Mouse (Mus musculus): ENCODE results near the gene Apol7e. TPM values are rescaled to one million over a fixed set of nuclear protein-coding genes. Genes with fewer than 3 reads are reported as not detected.
"Not testable (repeated sequence)": the region's sequence is repeated elsewhere in the genome, so short reads cannot be mapped to it uniquely, and the experiment has no call there.

The Apol7e gene
- polyA plus RNA-seq, 1 experiment from 2014 or later, result not detected

DNA sequence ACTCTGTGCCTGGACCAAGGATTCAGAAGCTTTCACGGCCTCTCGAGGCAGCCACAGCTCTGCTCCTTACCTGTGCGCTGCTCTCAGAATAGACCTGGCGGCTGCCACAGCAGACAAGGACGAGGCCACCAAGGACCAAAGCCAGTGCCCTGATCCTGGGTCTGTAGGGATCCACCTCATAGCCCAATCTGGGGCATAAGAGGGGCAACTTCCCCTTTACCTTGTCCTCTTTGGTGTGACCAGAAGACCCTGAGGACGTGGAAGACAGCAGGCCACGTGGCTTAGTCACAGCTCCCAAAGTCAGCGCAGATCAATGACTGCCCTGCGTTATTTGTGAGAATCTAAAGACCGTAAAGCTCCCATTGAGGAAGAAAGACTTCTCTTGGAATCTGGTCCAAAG is 34.2 kb downstream of the Apol7e start:
- H3K4me3 ChIP-seq (ENCODE audit: low read depth, low read length); H3K27me3 ChIP-seq (ENCODE audit: control insufficient read depth, insufficient read depth, low read length); ATAC-seq (ENCODE audit: low FRiP score); H3K9me3 ChIP-seq (ENCODE audit: control insufficient read depth, low read length); H3K27ac ChIP-seq (ENCODE audit: low read depth, low read length); H3K4me1 ChIP-seq (ENCODE audit: control insufficient read depth, insufficient read depth, low read length); H3K4me2 ChIP-seq; H3K36me3 ChIP-seq (ENCODE audit: control insufficient read depth, insufficient read depth, low read length); H3K9ac ChIP-seq (ENCODE audit: low read length): not testable (repeated sequence)
- peak; percentile 54 for DNase-seq (ENCODE audit: low spot score, missing footprints)
- WGBS, result 72% methylated on average over 10 of the region's 10 CpGs

DNA sequence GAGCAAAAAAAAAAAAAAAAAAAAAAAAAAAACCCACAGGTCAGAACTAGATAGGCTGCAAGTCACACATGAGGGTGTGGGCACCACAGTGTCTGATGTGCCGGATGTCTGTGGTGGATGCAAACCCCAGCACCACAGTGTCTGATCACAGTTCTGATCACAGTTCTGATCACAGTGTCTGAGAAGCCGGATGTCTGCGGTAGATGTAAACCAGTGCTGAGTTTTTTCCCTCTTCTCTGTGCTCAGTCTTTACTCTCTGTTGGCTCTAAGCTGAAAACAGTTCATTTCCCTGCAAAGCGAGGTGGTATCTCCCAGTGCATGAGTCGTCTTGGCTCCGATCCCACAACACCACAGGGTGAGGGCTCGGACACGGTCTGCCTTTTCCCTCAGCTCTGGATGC is 34.7 kb downstream of the Apol7e start:
- H3K27me3 ChIP-seq (ENCODE audit: control insufficient read depth, insufficient read depth, low read length); H3K27ac ChIP-seq (ENCODE audit: low read depth, low read length); H3K9me3 ChIP-seq (ENCODE audit: control insufficient read depth, low read length); H3K4me3 ChIP-seq (ENCODE audit: low read depth, low read length); H3K4me2 ChIP-seq; H3K4me1 ChIP-seq (ENCODE audit: control insufficient read depth, insufficient read depth, low read length); H3K36me3 ChIP-seq (ENCODE audit: control insufficient read depth, insufficient read depth, low read length); H3K9ac ChIP-seq (ENCODE audit: low read length); ATAC-seq (ENCODE audit: low FRiP score): not testable (repeated sequence)
- DNase-seq (ENCODE audit: low spot score, missing footprints), result peak; percentile 47
- 81% methylated on average over 8 of the region's 8 CpGs for WGBS

DNA sequence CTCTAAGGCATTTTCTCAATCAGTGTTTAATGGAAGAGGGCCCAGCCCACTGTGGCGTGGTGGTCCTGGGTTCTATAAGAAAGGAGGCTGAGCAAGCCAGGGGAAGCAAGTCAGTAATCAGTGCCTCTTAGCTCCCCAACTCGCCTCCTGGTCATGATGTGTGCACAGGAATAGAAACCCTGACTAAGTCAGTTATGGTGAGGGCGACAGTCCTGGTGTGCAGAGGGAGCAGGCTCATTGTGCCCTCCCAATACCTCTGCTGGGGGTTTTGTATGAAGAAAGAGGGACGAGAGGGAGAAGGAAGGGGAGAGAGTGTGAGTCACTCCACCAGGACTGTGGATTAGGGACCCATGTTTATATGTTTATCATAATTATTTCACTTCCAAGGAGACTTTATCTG is 35.2 kb downstream of the Apol7e start:
- not testable (repeated sequence) for H3K4me1 ChIP-seq (ENCODE audit: control insufficient read depth, insufficient read depth, low read length); ATAC-seq (ENCODE audit: low FRiP score); H3K9ac ChIP-seq (ENCODE audit: low read length); DNase-seq (ENCODE audit: low spot score, missing footprints); H3K36me3 ChIP-seq (ENCODE audit: control insufficient read depth, insufficient read depth, low read length); H3K27ac ChIP-seq (ENCODE audit: low read depth, low read length); H3K4me2 ChIP-seq; H3K4me3 ChIP-seq (ENCODE audit: low read depth, low read length); H3K27me3 ChIP-seq (ENCODE audit: control insufficient read depth, insufficient read depth, low read length); H3K9me3 ChIP-seq (ENCODE audit: control insufficient read depth, low read length)
- WGBS, result 61% methylated on average over 4 of the region's 4 CpGs

DNA sequence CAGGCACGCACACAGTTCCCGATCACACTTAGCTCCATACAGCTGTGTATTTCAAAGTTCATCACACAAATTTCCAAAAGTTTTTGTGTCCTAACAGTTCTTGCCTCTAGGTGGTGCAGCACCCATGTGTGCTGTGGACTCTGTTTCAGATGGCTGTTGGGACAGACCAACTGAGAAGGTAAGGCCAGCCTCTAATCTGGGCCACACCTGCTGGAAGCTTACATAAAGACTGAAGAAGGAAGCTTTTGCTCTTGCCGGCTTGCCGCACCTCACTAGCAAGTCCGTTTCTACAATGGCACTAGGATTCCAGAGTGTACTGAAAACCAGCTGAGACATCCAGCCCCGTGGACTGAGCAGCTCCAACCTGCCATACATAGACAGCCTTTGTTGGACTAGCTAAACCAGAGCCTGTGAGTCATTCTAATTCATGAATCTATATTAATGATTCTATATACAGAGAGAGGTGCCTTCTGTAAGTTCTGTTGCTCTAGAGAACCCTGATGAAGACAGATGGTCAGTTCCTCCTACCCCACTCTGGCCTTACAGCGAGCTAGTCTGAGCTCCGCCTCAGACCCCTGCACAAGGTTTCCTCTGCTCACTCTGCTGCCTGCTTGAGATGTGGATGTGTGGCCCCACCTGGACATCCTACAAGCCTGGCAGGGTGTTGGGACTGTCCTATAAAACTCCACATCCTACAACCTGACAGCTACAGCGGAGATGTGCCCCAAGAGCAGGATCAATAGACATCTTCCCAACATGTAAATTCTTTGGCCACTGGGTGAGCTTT is 42.0 kb downstream of the Apol7e start:
- no peaks in the 10 kb centered on the region for H3K27me3 ChIP-seq (ENCODE audit: control insufficient read depth, insufficient read depth, low read length)
- no peak for ATAC-seq (ENCODE audit: low FRiP score)
- DNase-seq (ENCODE audit: low spot score, missing footprints), result peak; percentile 44
- H3K9ac ChIP-seq (ENCODE audit: low read length), result no peak overlapping the region
- no peak overlapping the region for H3K27ac ChIP-seq (ENCODE audit: low read depth, low read length)
- no peak overlapping the region for H3K4me3 ChIP-seq (ENCODE audit: low read depth, low read length)
- H3K4me2 ChIP-seq, result no peak overlapping the region
- WGBS, result 77% methylated on average over 9 of the region's 9 CpGs
- no peaks in the 10 kb centered on the region for H3K36me3 ChIP-seq (ENCODE audit: control insufficient read depth, insufficient read depth, low read length)
- H3K9me3 ChIP-seq (ENCODE audit: control insufficient read depth, low read length), result no peaks in the 10 kb centered on the region
- no peaks in the 10 kb centered on the region for H3K4me1 ChIP-seq (ENCODE audit: control insufficient read depth, insufficient read depth, low read length)

DNA sequence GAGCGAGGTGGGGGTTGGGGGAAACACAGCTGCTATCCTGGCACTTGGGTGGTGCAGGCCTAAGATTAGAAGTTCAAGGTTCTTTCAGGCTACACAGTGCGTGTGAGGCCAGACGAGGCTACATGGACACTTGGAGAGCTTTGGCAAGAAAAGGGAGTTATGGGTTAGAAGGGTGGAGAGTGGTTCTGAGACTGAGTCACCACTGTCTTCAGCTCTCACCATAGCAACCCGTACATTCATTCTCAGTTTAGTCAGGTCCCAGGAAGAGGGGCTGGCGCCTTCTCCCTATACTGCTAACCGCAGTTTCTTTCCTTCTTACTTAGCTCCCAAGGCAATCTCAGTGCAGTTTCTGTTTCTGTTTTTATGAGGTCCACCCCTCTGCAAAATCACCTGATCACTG is 42.9 kb downstream of the Apol7e start:
- not testable (repeated sequence) for H3K4me1 ChIP-seq (ENCODE audit: control insufficient read depth, insufficient read depth, low read length); H3K36me3 ChIP-seq (ENCODE audit: control insufficient read depth, insufficient read depth, low read length); H3K9ac ChIP-seq (ENCODE audit: low read length); H3K9me3 ChIP-seq (ENCODE audit: control insufficient read depth, low read length); ATAC-seq (ENCODE audit: low FRiP score); H3K4me3 ChIP-seq (ENCODE audit: low read depth, low read length); H3K4me2 ChIP-seq; H3K27me3 ChIP-seq (ENCODE audit: control insufficient read depth, insufficient read depth, low read length); H3K27ac ChIP-seq (ENCODE audit: low read depth, low read length)
- peak; percentile 19 for DNase-seq (ENCODE audit: low spot score, missing footprints)
- WGBS, result 86% methylated on average over 6 of the region's 6 CpGs

DNA sequence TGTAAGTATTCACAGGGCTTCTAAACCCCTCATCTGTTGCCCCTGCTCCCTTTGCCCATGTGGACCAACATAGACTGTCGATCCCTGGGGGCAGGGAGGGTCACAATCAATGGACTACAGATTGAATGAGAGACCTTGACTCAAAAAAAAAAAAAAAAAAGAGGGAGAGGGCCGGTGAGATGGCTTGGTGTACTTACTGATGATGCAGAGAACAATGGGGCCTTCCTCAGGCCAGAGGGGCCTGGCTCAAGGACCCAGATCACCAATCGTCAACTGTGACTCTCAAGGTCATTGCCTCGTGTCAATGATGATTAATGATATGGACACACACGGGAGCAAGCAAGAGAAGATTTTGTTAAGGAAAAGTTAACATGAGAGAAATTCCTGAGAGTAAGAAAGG is 46.0 kb downstream of the Apol7e start:
- Histone ChIP-seq H3K4me2 (no peak overlapping the region), H3K4me3 (ENCODE audit: low read depth, low read length) (no peak overlapping the region), H3K9ac (ENCODE audit: low read length) (no peak overlapping the region), H3K9me3 (ENCODE audit: control insufficient read depth, low read length) (no peaks in the 10 kb centered on the region), H3K27ac (ENCODE audit: low read depth, low read length) (no peak overlapping the region), H3K27me3 (ENCODE audit: control insufficient read depth, insufficient read depth, low read length) (no peaks in the 10 kb centered on the region), H3K4me1 (ENCODE audit: control insufficient read depth, insufficient read depth, low read length) (no peaks in the 10 kb centered on the region), H3K36me3 (ENCODE audit: control insufficient read depth, insufficient read depth, low read length) (no peaks in the 10 kb centered on the region)
- WGBS, result 43% methylated on average over 5 of the region's 5 CpGs
- ATAC-seq (ENCODE audit: low FRiP score), result no peak
- peak; percentile 59 for DNase-seq (ENCODE audit: low spot score, missing footprints)

DNA sequence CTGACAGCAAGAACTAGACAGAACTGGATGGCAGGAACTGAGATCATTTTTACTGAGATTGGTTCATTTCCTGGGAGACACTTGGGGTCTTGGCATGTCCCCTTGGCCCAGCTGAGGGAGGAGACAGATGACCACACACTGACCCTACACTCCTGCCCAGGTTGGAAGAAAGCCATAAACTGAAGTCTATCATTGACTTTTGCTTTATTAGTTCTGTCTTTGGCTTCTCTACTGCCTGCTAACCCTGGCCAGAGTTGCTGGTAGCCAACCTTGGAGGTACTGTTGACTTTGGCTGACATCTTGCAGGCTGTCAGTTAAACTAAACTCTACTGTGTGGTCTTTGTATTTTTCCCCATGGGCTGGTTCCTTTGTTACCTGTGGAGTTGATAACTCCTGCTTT is 46.4 kb downstream of the Apol7e start:
- Histone ChIP-seq H3K4me3 (ENCODE audit: low read depth, low read length) (no peak overlapping the region), H3K4me1 (ENCODE audit: control insufficient read depth, insufficient read depth, low read length) (no peaks in the 10 kb centered on the region), H3K9ac (ENCODE audit: low read length) (no peak overlapping the region), H3K36me3 (ENCODE audit: control insufficient read depth, insufficient read depth, low read length) (no peaks in the 10 kb centered on the region), H3K27me3 (ENCODE audit: control insufficient read depth, insufficient read depth, low read length) (no peaks in the 10 kb centered on the region), H3K9me3 (ENCODE audit: control insufficient read depth, low read length) (no peaks in the 10 kb centered on the region), H3K27ac (ENCODE audit: low read depth, low read length) (no peak overlapping the region), H3K4me2 (no peak overlapping the region)
- peak; percentile 72 for DNase-seq (ENCODE audit: low spot score, missing footprints)
- no peak for ATAC-seq (ENCODE audit: low FRiP score)

DNA sequence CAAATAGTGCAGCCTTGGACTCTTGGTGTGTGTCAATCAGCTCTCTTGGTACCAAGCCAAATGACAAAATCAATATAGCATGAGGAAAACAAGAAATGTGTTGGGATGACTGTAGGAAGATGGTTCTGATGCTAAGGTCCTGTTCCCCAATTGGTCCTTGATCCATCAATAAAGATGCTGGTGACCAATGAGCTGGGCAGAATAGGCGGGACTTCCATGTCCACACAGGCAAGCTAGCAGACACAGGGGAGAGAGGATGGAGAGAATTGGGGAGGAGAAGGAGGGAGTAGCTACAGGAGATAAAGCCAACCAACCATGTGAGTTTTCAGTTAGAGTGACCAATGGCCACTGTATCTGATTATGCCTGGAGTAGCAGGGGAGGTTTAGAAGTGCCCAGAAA is 47.7 kb downstream of the Apol7e start:
- no peak overlapping the region for H3K4me3 ChIP-seq (ENCODE audit: low read depth, low read length)
- DNase-seq (ENCODE audit: low spot score, missing footprints) (no peak), ATAC-seq (ENCODE audit: low FRiP score) (no peak)
- H3K9ac ChIP-seq (ENCODE audit: low read length), result no peak overlapping the region
- H3K9me3 ChIP-seq (ENCODE audit: control insufficient read depth, low read length), result no peaks in the 10 kb centered on the region
- no peaks in the 10 kb centered on the region for H3K27me3 ChIP-seq (ENCODE audit: control insufficient read depth, insufficient read depth, low read length)
- H3K27ac ChIP-seq (ENCODE audit: low read depth, low read length), result no peak overlapping the region
- no peaks in the 10 kb centered on the region for H3K36me3 ChIP-seq (ENCODE audit: control insufficient read depth, insufficient read depth, low read length)
- H3K4me2 ChIP-seq, result no peak overlapping the region
- no peaks in the 10 kb centered on the region for H3K4me1 ChIP-seq (ENCODE audit: control insufficient read depth, insufficient read depth, low read length)
- 95% methylated on average over 1 of the region's 1 CpGs for WGBS

DNA sequence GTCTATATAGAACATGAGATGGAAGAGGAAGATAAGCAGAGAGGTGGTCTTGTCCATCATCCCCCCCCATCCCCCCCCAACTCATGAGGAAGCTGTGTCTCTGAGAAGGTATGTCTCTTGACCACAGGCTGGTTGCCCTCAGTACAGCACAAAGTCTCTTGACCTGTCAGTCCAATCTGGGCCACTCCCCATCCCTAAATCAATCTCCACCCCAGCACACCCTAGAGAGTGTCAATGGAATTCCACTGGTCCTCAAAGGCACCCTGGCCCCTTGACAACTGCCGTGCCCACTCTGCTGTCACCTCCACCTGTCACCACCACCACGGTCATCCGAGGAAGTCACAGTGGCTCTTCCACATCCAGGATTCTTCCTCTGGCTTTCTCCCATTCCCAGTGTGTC is 49.8 kb downstream of the Apol7e start:
- Histone ChIP-seq H3K36me3 (ENCODE audit: control insufficient read depth, insufficient read depth, low read length) (no peaks in the 10 kb centered on the region), H3K27ac (ENCODE audit: low read depth, low read length) (no peak overlapping the region), H3K4me3 (ENCODE audit: low read depth, low read length) (no peak overlapping the region), H3K9ac (ENCODE audit: low read length) (no peak overlapping the region), H3K27me3 (ENCODE audit: control insufficient read depth, insufficient read depth, low read length) (no peaks in the 10 kb centered on the region), H3K9me3 (ENCODE audit: control insufficient read depth, low read length) (no peaks in the 10 kb centered on the region), H3K4me1 (ENCODE audit: control insufficient read depth, insufficient read depth, low read length) (no peaks in the 10 kb centered on the region), H3K4me2 (no peak overlapping the region)
- ATAC-seq (ENCODE audit: low FRiP score) (no peak), DNase-seq (ENCODE audit: low spot score, missing footprints) (peak; percentile 17)
- WGBS, result 100% methylated on average over 3 of the region's 3 CpGs

Data from midbrain, embryonic 11.5 days (tissue).